Mouse (Mus musculus) adrenal gland, adult (tissue): ENCODE data around the gene Fkbp6.
"Not testable (repeated sequence)": the region's sequence is repeated elsewhere in the genome, so short reads cannot be mapped to it uniquely, and the experiment has no call there.

Experiments used
- DNase-seq, 2 experiments: peaks; one replicate each; pipeline ENCODE4 v3.0.0; 2022 to 2023; ENCODE audit warnings: low spot score in 1 of 2; ENCODE audit not compliant: inconsistent age in 2 of 2

The Fkbp6 gene

DNA sequence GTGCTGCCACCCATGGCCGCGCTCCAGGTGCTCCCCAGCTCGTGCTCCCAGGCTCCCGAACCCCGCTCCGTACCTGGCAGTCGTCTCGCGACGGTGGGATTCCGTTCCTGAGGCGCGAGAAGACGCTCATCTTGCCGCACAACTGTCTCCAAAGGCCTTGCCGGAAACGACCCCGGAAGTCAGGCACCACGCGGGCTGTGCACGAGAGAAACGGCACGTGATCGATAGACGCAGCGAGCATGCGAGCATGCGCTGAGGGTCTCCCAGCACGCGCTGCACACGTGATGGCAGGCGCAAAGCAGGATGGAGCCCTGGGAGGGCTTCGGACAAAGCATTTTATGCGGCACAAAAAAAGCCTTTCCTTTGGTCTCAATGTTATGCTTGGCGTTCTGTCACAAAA lies at the start of gene Fkbp6:
Gene Fkbp6 (minus strand): TSS at position 183 of the 400 bp plus-strand sequence.
- DNase-seq, result no peak

DNA sequence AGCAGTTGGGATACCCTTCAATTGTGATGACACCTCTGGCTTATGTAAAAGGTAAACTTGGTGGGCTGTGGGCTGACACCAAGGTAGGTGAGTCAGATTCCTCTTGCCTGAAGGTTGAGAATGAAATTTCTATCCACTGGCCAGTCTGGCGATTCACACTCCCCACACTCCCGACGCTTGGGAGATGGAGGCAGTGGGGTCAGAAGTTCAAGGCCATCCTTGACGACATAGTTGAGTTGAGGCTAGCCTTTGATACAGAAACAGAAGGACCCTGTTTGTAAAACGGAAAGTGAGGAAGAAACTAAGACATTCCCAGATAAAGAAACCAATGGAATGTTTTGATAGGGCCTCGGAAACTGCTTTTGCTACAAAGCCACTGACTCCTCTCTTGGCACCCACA lies 49.5 kb upstream of the Fkbp6 start:
- no peak for DNase-seq

DNA sequence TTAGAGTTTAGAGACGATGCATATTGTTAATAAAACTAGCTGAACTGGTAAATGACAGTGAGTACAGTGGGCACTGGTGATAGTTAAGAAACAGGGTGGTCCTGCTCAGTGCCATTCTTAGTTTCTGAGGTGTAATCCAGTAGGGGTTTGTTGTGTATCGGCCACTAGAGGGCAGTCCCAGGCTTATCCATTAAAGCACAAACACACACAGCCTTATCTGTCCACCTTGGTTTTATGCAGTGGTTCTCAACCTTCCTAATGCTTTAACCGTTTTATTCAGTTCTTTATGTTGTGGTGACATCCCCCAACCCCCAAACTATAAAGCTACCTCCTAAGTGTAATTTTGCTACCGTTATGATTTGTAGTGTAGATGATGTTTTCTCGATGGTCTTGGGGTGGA lies 46.0 kb upstream of the Fkbp6 start:
- peak in 1 of 2 experiments; percentile 75 for DNase-seq

DNA sequence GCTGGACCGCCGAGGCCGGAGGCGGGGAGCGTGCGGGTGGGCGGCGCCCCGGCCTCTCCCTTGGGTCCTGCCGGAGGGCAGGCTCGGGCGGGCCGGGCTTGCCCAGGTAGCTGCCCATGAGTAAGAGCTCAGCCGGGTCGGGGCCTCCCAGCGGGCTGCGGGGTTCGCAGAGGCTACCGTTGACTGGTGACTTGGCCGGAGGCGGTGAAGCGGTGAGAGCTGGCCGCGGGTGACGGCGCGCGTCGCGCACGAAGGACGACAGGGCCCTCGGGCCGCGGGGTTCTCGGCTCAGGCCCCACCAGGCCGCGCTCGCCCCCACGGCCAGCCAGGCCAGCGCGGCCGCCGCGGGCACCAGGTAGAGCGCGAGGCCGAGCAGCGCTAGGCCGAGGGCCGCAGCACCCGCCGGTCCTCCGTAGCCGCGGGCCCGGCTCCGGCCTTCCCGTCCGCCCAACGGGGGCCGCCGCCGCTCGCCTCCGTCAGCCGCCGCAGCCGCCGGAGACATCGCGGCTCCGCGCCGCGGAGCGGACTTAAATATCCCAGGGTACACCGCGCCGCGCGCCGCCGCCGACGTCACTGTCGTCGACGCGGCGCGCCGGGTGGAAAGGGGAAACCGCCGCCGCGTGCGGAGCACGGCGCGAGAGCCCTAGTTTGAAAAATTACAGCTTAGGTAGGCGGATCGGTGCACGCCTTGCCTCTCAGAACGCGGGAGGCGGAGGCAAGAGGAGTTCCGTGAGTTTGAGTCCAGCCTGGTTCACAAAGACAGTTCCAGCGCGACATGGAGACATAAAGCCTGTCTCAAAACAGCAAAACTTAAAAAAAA lies 44.4 kb upstream of the Fkbp6 start, which contains the start of gene Pom121:
Gene Pom121 (minus strand): TSS at position 543 of the 820 bp plus-strand sequence.
- peak; percentile 86 to 95 for DNase-seq

DNA sequence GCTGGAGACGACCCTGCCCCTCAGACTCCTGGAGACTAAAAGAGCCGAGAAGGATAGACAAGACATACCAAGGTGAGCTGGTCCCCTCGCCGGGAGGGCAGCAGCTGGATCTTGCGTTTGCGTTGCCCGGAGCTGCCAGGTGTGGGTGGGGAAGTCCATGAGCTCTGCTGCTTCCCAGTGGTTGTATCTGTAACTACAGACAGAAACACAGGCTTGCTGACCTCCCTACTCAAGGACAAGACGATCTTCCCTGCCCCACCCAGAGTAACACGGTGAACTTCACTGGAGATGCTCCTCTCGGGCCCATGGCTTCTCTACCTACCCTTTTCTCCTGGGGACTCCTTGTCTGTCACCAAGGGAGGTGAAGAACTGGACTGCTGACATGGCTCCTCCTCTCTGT lies 33.9 kb upstream of the Fkbp6 start:
- peak in 1 of 2 experiments; percentile 20 for DNase-seq

DNA sequence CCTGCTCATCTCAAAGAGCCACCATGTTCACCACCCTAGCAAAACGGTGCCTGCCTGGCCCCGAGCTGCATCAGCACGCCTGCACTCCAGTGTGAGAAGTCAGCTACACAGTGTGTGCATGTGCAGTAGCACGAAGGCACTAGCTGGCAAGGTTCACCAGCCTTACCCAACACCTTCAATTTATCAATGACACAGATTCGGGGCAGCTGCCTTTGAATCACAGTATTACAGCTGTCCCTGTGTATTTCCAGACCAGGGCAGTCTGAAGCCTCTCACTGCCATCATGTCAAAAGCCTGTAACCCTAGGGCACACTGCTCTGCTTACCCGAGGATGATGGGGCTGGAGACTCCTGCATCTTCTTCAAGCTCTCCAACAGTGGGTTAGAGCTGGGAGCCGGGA lies 32.9 kb upstream of the Fkbp6 start:
- peak in 1 of 2 experiments; percentile 64 for DNase-seq

DNA sequence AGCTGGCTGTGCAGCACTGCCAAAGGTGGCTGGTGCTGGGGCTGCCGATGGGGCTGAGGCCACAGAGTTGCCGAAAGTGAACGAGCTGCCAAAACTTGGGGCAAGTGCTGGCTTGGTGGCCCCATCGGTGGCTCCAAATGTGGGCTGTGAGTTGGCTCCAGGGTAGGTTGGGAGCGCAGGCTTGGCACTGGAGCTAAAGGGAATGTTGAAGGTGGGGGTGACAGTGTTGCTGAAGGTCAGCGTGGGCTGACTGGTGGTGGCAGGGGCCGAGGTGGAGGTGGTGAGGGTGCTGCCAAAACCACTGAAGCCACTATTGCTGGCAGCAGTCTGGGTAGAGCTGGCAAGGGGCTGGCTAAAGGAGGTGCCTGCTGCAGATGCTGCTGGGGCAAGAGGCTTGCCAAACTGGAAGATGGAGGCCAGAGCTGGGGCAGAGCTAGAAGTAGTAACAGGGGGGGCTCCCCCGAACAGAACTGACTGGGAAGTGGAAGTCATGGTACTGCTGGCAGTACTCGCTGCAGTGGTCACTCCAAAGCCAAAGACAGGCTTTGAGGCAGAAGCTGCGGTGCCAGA lies 31.6 kb upstream of the Fkbp6 start:
- peak in 1 of 2 experiments; percentile 48 for DNase-seq

DNA sequence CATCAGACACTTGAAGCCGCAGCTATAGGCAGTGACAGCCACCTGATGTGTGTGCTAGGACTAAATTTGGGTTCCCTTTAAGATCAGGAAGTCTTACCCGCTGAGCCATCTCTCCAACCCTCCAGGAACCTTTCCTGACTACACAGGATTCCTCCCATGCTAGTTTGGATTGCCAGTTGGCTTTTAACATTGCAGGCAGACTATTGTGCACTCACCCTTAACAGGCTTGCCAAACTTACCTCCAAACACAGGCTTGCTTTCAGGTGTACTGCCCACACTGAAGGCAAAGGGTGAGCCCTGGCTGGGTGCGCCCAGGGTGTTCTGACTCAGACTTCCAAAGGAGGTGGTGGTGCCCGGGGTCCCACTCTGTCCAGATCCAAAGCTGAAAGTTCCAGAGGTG lies 30.8 kb upstream of the Fkbp6 start:
- DNase-seq, result no peak

DNA sequence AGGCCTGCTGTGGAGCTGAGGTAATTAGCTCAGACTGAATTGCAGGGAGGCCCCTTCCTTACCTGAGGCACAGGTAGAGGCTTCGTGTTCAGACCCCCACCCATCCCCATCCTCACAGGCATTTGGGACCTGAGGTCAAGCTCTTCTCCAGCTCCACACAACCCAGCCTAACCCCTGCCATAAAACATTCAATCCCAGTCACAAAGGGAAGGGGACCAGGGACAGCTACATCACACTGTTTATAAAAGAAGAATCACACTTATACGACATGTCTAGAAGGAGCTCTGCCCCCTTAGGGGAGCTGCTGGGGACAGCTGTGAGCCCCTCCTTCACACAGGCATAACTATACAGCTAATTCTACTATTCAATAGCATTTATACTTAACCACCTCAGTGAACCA lies 26.5 kb upstream of the Fkbp6 start:
- no peak for DNase-seq

DNA sequence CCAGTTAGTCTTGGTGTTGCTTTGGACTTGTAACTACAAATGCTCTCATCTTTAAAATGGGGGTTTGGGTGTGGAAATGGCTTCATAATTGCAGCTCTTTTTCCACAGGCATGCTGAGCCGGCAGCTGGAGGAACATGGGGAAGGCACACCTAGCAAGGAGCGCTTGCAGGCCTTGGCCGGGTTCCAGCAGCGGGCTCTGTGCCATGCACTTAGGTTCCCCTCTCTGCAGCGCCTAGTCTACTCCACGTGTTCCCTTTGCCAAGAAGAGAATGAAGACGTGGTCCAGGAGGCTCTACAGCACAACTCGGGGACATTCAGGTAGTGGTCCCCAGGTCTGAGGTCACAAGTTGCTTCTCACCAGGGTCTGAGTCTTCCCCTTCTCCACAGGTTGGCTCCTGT lies 25.3 kb upstream of the Fkbp6 start:
- DNase-seq, result peak; percentile 31 to 68

DNA sequence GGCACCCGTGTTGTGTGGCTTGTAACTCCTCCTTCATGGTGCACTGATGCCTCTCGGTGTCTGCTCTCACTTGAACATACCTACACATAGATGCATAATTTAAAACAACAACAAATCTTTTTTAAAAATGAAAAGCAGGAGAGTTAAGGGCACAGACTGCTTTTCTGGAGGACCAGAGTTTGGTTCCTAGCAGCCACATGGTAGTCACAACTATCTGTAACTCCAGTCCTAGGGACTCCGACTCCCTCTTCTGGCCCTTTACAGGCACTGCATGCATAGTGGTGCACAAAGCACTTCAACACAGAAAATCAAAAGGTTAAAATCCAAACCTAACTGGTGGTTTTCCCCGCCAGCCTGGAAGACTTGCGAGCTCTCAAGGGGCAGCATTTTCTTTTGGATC lies 23.8 kb upstream of the Fkbp6 start:
- no peak for DNase-seq

DNA sequence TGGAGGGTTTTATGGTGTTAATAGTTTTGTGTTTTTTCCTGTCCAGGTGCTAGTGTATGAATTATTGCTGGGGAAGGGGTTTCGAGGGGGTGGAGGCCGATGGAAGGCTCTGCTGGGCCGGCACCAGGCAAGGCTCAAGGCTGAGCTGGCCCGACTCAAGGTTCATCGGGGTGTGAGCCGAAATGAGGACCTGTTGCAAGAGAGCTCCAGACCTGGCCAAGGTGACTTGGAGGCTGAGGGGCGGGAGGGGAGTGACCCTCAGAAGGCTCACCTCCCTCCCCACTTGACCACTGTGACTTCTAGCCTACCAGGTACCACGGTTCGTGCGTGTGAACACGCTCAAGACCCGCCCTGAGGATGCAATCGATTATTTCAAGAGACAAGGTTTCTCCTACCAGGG lies 21.4 kb upstream of the Fkbp6 start:
- no peak for DNase-seq

DNA sequence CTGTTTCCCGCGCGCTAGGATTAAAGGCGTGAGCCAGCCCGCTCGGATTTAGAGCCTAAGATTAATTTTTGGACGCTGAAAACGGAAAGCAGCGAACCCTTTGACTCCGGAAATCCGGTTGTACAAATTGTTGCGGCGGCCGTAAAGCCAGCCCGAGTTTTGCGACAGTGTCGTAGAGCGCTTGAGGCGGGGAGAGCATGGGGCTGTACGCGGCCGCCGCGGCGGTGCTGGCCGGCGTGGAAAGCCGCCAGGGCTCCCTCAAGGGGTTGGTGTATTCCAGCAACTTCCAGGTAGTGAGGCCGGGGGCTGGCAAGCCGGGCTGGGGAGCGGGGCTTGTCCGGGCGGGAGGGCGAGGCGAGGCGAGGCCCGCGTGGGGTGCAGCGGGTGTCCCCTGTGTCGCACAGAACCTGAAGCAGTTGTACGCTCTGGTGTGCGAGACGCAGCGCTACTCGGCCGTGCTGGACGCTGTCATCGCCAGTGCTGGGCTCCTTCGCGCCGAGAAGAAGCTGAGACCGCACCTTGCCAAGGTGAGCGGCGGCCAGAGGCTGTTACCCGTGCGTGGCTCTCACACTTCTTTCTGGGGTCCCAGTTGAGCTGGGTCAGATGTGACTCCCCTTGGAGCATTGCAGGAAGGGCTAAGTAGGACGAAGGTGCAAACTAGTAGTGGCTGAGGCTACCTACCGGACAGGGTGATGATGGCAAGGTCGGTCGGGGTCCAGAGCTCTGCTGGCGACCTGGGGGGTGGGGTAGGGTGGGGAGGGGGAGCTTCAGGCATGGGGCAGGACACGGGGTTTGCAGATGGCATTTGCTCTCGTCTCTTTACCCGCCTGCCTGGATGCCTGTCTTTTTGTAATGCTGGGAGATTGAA lies 20.2 kb upstream of the Fkbp6 start, which contains the start of gene Nsun5:
Gene Nsun5 (plus strand): TSS at position 167 of the 868 bp plus-strand sequence.
- peak; percentile 94 to 98 for DNase-seq

DNA sequence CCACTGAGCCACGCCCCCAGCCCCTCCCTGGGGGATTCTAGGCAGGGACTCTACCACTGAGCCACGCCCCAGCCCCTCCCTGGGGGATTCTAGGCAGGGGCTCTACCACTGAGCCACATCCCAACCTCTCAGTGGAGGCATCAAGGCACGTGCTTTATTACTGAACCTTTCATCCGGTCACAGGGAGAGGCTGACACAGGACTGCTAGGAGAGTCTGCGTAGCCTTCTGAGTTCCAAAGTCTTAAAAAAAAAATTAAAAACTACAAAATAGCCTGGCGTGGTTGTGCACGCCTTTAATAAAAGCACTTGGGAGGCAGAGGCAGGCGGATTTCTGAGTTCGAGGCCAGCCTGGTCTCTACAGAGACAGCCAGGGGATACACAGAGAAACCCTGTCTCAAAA lies 19.4 kb upstream of the Fkbp6 start:
- DNase-seq, result not testable (repeated sequence)

DNA sequence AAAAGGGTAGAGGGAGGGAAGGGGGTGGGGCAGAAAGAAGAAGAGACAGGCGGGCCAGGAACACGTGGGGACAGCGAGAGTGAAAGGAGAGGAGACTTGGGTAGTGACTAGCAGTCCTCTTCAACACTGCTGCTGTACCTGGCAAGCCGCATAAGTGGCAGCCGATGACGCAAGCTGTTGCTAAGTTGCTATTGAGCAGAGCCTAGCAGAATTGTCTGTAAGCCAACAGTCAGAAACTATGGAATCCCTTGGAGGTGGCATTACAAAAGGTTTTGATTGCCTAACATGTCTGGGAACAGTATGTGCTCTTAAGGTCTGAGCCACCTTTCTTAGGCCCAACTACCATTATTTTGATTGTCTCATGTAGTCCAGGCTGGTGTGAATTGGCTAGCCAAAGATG lies 18.5 kb upstream of the Fkbp6 start:
- DNase-seq, result no peak

DNA sequence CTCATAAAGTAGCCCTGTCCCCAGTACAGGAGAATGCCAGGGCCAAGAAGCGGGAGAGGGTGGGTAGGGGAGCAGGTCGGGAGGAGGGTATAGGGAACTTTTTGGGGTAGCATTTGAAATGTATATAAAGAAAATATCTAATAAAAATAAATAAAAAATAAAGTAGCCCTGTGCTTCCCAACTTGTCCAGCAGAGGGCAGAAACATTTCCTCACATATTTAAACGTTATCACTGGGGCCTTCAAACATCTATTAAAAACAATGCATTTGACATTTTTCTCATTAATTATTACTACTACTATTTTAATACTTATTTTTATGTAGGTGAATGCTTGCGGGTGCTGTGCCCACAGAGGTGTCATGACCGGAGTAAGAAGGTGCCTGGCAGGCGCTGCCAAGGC lies 18.0 kb upstream of the Fkbp6 start:
- peak in 1 of 2 experiments; percentile 68 for DNase-seq

DNA sequence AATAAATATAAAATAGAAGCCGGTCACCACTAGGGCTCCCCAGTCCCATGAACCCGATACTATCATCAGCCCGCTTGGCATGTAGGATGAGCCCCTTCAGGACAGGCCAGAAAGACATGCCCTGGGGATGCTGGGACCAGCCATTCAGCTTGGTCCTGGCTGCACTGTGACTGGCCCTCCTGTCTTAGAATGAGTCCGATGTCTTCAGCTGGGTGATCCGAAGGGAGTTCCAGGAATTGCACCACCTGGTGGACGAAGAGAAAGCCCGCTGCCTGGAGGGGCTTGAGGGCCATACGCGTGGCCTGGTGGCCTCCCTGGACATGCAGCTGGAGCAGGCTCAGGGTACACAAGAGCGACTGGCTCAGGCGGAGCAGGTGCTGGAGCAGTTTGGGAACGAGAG lies 13.7 kb upstream of the Fkbp6 start:
- peak in 1 of 2 experiments; percentile 57 for DNase-seq

DNA sequence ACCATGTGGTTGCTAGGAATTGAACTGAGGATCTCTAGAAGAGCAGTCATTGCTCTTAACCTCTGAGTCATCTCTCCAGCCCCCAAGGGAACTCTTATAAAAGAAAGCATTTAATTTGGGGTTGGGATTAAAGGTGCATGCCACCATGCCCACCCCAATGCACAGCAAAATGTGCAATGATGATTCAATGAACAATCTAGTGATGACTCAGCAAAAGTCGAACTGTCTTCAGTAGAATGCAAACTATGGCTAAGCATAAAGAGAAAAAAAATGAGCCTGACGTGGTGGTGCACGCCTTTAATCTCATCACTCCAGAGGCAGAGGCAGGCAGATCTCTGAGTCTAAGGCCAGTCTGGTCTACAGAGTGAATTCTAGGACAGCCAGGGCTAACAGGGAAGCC lies 12.7 kb upstream of the Fkbp6 start:
- no peak for DNase-seq

DNA sequence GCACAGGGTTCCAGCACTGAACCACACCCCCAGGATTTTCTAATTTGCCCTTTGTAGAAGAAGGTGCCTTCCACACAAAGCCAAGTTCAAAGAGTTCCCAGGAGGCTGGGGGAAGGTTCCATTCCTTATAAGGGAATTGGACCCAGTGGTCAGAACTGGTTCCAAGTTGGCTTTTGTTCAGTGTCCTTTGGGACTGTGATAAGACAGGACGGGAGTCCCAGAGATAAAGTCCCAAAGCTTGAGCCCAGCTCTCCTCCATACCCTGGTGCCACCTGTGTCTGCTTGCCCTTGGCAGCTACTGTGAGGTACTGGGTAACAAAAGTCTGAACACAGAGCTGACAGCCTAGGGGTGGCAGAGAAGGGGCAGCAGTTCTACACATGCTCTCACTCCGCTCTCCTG lies 9.9 kb upstream of the Fkbp6 start:
- DNase-seq, result peak in 1 of 2 experiments; percentile 73

DNA sequence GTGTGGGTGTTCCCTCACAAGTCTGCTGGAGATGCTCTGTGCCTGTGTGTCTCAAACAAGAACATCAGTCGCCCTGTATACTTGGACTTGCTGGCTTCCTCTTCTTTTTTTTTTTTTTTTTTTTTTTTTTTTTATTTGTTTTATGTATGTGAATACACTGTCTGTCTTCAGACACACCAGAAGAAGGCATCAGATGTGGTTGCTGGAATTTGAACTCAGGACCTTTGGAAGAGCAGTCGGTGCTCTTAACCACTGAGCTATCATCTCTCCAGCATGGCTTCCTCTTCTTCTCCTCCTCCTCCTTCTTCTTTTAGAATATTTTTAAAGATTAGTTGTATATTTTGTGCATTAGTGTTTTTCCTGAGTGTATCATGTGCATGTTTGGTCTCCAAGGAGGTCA lies 7.7 kb upstream of the Fkbp6 start:
- DNase-seq, result peak in 1 of 2 experiments; percentile 66

DNA sequence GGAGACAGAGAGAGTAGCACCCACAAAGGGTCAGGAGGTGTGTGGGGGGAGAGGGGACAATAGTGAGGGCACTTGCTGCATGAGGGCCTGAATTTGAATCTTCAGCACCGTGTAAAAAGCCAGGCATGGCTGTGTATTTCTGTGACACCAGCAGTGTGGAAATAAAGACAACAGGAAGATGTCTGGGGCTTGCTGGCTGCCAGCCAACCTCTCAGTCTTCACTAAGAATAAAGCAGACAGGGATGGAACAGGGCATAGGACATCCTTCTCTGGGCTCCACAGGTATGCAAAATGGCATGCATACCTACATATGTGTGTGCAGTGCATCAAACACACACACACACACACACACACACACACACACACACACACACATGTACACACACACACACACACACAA lies 6.2 kb upstream of the Fkbp6 start:
- DNase-seq, result no peak

DNA sequence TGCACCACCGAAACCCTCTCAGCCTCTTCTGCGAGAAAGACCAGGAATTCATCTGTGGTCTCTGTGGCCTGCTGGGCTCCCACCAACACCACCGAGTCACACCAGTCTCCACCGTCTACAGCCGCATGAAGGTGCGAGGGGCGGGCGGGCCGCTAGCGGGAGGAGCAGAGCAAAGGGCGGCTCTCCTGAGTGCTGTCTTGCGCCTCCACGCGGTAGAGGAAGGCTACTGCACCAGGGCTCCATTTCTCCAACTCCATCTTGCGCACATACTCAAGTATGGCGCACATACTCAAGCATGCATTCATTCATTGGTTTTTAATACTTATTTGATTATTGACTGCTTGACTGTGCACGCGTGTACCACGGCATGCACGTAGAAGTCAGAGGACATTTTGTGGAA lies 3.7 kb upstream of the Fkbp6 start:
- no peak for DNase-seq
